Mouse (Mus musculus) ES-CJ7 (cell line): Measurements from ENCODE around the gene Trim47.
A peak's percentile ranks its signal among the peaks of the same experiment; 100 is the strongest.

Experiments
- DNase-seq: peaks from one replicate; pipeline ENCODE4 v3.0.0; 2011; ENCODE audit warnings: low read depth, low spot score

Gene Trim47

GRCm38 (mm10) chr11:116127156-116127980 is at the start of gene Trim47:
TSS of gene Trim47 (minus strand) at chr11:116127210.
- DNase-seq = peak; percentile 87

- no peak for DNase-seq
These were observed 49.0 kb upstream of the Trim47 start for GRCm38 (mm10) chr11:116176010-116176409.

GRCm38 (mm10) chr11:116174775-116175448 is 47.9 kb upstream of the Trim47 start:
- no peak for DNase-seq

- no peak for DNase-seq
These were observed 44.9 kb upstream of the Trim47 start for GRCm38 (mm10) chr11:116171959-116172358.

- DNase-seq = no peak
These were observed 43.2 kb upstream of the Trim47 start for GRCm38 (mm10) chr11:116170003-116170800.

GRCm38 (mm10) chr11:116169214-116169613 is 42.2 kb upstream of the Trim47 start:
- DNase-seq = no peak

GRCm38 (mm10) chr11:116167884-116168439 is 41.0 kb upstream of the Trim47 start, which contains the start of gene Fbf1:
TSS of gene Fbf1 (minus strand) at chr11:116168166.
- peak; percentile 97 for DNase-seq

- DNase-seq = no peak
These were observed 40.2 kb upstream of the Trim47 start for GRCm38 (mm10) chr11:116167232-116167631.

- no peak for DNase-seq
These were observed 36.0 kb upstream of the Trim47 start for GRCm38 (mm10) chr11:116163002-116163401.

GRCm38 (mm10) chr11:116162146-116162545 is 35.1 kb upstream of the Trim47 start:
- DNase-seq = peak; percentile 55

- DNase-seq = no peak
These were observed 34.3 kb upstream of the Trim47 start for GRCm38 (mm10) chr11:116161312-116161711.

GRCm38 (mm10) chr11:116150960-116151359 is 23.9 kb upstream of the Trim47 start:
- no peak for DNase-seq

GRCm38 (mm10) chr11:116149341-116149740 is 22.3 kb upstream of the Trim47 start:
- no peak for DNase-seq

- peak; percentile 35 for DNase-seq
These were observed 21.8 kb upstream of the Trim47 start for GRCm38 (mm10) chr11:116148761-116149221.

- no peak for DNase-seq
These were observed 19.4 kb upstream of the Trim47 start for GRCm38 (mm10) chr11:116146294-116146985.

- no peak for DNase-seq
These were observed 18.7 kb upstream of the Trim47 start for GRCm38 (mm10) chr11:116145481-116146293.

- DNase-seq = no peak
These were observed 16.5 kb upstream of the Trim47 start for GRCm38 (mm10) chr11:116143468-116143867.

GRCm38 (mm10) chr11:116142211-116142991 is 15.4 kb upstream of the Trim47 start:
- peak; percentile 77 for DNase-seq

GRCm38 (mm10) chr11:116138468-116139138 is 11.6 kb upstream of the Trim47 start, which contains the start of gene Mrpl38:
TSS of gene Mrpl38 (minus strand) at chr11:116138868.
- DNase-seq = peak; percentile 99
